Mouse (Mus musculus): Measurements from ENCODE around the gene Nhsl2.

DNA sequence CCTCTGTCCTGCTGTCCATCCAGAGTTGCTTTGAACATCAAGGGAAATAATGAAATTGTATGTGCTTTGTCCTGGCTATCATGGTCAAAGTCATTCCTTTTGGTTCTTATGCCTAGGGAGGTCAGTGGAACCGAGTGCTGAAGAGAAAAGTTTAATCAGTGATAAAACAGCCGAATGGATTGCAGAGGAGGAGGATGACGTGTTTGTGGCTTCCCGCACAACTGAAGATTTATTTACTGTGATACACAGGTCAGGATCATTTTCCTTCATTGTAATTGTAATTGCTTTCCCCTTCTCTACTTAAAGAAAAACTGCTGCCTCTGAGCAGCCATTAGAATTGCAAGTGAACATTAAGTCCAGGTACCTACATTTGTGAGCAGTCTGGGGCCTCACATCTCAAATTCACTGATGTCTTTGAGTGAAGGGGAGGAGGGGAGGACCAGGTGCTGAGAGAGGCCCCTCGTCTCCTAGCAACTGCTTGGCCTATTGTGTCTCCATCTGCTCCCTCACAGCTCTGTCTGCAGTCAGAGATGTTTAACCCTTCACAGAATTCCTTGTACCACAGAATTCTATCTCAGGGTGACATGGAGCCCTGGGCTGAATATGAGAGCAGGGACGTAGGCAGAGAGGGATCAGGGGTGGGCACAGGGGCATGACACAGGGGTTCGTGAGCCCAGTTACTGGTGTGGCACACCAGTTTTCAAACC lies 232.5 kb downstream of the Nhsl2 start:
- TF ChIP-seq CTCF (IDR thresholded peaks at IDR 0.05; ENCODE audit: borderline replicate concordance, extremely low read depth, insufficient read depth, insufficient read length) (no peak), POLR2A (IDR thresholded peaks at IDR 0.05; ENCODE audit: borderline replicate concordance, extremely low read depth, insufficient read depth, insufficient read length, poor library complexity, severe bottlenecking) (no peak)

Measured in brain, embryonic 14.5 days (tissue).